Mouse (Mus musculus): Measurements from ENCODE around the gene Egfl7.

The Egfl7 gene

DNA sequence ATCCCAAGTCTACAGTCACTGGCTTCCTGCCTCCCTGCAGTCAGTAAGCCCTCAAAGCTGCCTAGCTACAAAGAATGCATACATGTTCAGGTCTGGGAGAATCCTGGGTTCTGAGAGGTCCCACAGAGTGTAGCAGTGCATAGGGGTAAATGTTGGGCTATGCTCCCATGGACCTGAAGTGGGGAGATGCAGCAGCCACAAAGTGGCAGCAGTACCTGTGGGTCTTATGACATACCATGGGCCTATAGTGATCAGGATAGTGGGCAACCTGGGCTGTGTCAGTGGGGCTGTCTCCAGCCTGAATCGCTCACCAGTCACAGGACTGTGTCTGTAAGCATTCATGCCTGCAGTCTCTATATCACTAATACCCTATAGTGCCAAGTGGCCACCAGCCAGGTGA, at the start of gene Egfl7:
Egfl7 (plus strand) TSS at position 301 of the 400 bp plus-strand sequence.
- no peak for DNase-seq

DNA sequence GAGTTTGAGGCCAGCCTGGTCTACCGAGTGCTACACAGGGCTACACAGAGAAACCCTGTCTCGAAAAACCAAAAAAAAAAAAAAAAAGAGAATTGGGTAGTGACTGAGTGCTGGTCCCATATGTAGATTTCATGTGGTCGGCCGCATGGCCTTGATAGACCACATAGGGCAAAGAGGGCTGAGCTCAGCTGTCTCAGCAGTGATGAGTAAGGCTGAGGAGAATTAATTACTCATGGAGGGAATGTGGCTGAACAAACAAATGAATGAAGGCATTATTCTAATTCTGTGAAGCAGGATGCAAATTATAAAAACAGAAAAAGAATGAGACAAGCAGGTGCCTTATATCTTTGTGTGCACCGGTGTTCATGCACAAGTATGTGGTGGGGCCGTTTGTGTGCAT, 48.0 kb upstream of the Egfl7 start:
- DNase-seq, result no peak

DNA sequence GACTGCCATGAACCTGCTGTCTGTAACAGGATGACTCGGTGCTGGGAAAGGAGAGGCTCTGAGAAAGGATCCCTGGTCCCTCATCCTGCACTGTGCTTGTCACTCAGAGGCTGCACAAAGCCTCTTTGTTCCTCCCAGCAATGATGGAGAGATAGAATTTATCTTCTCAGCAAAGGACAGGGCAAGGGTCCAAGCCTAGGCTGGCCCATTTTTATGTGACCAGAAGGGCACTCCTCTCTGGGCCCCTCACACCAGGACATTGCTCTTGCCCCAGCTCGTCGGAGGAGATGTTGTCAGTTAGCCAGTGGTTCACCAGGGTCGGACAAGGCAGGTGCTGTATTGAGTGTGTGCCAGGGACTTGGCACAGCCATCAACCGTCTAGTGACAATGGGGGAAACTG, 46.6 kb upstream of the Egfl7 start:
- no peak for DNase-seq

DNA sequence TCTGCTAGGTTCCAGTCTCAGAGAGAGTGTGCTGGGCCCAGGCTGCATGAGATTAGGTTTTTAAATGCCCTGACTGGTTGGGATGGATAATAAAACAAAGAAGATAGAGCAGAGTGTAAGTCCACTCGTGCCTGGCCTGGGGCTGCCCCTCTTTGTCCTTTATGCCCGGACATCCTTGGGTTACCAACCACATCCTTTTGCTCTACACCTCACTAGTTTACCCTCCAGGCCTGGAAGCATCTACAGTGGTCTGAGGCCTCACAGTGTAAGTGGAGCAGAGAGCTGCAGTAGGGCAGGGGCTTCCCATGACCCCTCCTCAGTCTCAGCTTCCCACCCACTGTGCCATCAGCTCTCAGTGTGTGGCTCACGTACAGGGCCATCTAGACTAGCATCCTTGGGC, 45.7 kb upstream of the Egfl7 start:
- no peak for DNase-seq

- DNase-seq, result no peak
Observed at GRCm38 (mm10) chr2:26534616-26535015, 45.2 kb upstream of the Egfl7 start.

DNA sequence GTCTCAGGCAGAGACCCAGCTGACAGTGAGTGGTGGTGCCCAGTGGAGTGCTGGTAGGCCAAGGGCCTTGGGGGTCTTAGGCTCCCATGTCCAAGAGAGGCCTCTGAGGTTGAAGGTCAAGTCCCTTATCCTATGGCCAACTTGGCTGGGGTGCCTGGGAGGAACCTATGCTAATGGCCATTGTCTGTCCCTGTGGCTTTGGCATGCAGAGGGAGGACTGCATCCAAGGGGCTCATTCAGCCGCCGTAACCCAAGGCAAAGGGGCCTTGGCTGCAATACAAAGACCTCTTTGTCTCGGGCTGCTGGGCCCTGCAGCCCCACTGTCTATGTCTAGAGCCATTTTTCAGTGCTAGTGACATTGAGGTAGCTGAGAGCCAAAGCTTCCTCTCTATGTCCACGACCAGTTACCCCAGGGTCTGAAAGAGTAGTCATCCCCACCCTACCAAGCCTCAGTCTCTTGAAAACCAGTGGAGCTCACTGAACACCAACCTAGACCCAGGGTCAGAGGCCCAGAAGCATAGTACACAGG, 44.2 kb upstream of the Egfl7 start:
- peak; percentile 10 for DNase-seq

- DNase-seq, result no peak
Observed at GRCm38 (mm10) chr2:26539516-26539915, 40.3 kb upstream of the Egfl7 start.

GRCm38 (mm10) chr2:26540721-26541120, 39.1 kb upstream of the Egfl7 start:
- no peak for DNase-seq

GRCm38 (mm10) chr2:26541258-26541910, 38.4 kb upstream of the Egfl7 start:
- no peak for DNase-seq

DNA sequence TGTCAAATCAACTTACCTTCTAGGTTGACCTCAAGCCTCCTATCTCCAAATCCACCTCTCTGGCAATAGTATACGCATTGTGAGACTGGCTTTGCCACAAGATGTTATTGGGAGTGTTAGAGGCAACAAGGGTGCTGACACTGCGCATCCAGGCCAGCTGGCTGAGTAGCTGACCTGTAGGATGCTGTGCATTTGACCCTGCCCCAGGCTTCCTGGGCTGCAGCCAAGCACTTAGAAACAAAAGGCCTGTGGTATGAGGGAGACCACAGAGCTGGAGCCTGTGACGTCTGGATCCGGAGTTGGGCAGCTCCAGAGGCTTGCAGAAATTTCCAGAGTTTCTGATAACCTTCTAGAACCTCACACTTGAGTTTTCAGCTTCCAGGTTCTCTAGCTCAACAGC, 36.7 kb upstream of the Egfl7 start:
- no peak for DNase-seq

GRCm38 (mm10) chr2:26543768-26544167, 36.0 kb upstream of the Egfl7 start:
- no peak for DNase-seq

- DNase-seq, result no peak
Observed at GRCm38 (mm10) chr2:26544265-26544664, 35.5 kb upstream of the Egfl7 start.

- DNase-seq, result peak; percentile 16
Observed at GRCm38 (mm10) chr2:26547481-26547880, 32.3 kb upstream of the Egfl7 start.

DNA sequence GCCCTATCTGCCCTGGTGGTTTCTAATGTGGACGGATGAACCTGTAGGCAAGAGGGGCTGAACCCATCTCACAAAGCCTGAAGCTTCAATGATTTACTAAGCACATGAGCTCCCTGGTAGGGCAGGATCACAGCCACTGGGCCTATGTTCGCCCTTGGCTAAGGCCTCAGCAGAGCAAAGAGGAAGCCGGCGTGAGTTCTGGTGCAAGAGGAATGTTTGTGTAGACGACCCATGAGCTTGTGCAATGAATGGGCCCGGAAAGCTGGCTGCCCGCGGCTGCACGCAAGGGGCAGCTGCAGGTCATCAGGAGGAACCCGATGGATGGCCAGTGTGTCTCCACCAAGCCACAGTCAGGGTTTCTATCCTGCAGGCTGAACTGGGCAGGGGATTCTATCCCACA, 30.0 kb upstream of the Egfl7 start:
- DNase-seq, result no peak

DNA sequence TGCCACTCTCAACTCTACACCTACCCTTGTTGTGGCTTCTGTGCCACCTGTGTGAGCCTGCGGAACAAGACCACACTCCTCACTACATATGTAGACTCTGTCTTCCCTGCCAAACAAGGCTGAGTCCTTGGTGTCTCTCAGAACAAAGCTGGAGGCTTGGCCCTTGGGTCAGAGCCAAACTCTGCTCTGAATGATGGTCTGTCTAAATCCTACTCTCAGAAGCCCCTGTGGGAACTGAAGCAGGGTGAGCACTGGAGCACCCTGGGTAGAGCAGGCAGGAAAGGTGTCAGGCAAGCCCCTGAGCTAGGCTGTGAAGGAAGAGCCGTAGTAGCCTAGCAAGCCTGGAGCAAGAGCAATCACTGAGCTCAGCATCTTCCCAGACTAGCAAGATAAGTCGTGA, 29.6 kb upstream of the Egfl7 start:
- no peak for DNase-seq

GRCm38 (mm10) chr2:26550777-26551176, 29.0 kb upstream of the Egfl7 start:
- DNase-seq, result no peak

- no peak for DNase-seq
Observed at GRCm38 (mm10) chr2:26551446-26551845, 28.4 kb upstream of the Egfl7 start.

DNA sequence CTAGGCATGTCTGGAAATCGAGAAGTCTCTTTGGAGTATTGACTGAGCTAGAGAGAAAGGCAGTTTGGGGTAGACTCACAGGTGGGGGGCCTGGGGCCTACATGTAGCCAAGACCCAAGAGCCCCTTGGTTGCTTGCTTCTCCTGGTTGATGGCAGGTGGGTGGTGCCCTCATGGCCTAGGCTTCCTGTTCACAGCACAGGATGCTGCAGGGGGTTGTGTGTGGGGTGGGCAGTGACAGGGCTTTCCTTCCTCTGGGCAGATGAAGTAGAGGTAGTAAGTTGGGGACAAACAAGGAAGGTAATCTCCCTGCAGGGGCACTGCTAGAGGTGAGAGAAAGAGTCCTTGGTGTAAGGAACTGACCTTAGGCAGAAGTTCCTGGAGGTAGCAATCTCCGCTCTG, 27.7 kb upstream of the Egfl7 start:
- no peak for DNase-seq

GRCm38 (mm10) chr2:26553904-26554303, 25.9 kb upstream of the Egfl7 start:
- no peak for DNase-seq

DNA sequence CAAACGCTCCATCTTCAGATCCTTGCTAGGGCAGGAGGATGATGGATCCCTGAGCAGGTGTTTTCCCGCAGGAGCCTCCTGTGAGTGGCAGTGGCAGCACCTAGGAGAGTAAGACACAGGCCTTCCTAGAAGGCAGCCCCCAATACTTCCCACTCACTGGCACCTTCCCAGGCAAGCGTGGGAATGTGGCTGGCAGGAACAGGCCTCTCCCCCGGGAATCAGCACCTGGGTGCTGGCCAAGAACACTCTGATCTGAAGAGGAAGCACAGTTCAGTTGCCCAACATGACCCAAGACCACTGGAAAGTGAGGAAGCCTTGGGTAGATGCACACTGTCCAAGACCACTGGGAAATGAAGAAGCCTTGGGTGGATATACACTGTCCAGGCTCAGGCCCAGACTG, 24.7 kb upstream of the Egfl7 start:
- DNase-seq, result no peak

GRCm38 (mm10) chr2:26556535-26556993, 23.2 kb upstream of the Egfl7 start:
- no peak for DNase-seq

DNA sequence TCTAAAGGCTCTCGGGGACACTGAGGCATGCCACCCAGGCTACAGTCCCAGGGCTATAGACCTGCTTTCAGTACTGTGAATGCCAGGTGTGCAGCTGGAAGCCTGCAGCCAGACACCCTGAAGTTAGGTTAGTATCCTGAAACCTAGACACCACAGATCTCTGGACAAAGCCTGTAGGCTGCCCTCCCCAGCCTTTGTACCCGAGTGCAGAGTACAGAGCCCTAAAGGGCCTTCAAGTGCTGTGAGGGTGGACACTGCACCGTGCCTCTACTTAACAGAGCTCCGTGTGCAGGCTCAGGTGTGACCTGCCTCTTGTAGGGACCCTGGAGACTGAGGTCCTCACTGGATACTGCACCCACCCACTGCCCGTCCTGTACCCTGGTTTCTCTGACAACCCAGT, 19.3 kb upstream of the Egfl7 start:
- no peak for DNase-seq

DNA sequence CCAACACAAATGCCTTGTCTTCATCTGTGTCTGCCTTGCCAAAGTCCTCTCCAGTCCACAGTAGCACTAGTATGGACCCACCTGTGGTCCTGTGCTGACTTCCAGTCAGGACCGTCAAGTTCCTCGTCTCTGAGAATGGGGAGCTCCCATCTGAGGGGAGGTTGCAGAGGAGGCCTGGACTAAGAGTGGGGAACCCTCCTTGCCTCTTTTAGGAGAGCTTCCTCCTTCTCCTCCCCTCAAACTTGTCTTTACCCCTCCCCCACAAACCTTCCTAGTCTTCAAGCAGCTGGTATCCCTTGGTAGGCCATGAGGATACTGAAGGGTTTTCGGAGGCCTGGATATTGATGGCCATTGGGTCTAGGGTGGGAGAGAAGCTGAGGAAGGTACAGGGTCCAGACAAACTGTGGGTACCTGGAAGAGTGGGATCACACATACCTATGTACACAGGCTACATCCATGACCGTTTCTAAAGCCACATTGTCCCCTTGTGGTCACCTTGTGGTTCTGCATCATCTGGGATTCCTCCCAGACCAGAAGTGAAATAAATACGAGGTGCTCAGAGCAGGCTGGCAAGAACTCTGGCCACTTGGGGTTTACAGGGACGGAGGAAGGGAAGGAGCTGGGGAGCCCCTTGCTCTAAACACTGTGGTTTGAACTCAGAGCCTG, 18.3 kb upstream of the Egfl7 start:
- DNase-seq, result no peak

- peak; percentile 26 for DNase-seq
Observed at GRCm38 (mm10) chr2:26566221-26566620, 13.6 kb upstream of the Egfl7 start.

GRCm38 (mm10) chr2:26570034-26570433, 9.8 kb upstream of the Egfl7 start:
- DNase-seq, result peak; percentile 25
